Mouse (Mus musculus) liver, embryonic 11.5 days (tissue): Measurements from ENCODE around the gene Rps24. TPM values are rescaled to one million over a fixed set of nuclear protein-coding genes. Genes with fewer than 3 reads are reported as not detected.
A peak's percentile ranks its signal among the peaks of the same experiment; 100 is the strongest.

Source experiments
- ATAC-seq: fragments of 200-750 bp; cut with Nextera tagmentation; replicated peaks from 2 replicates; pipeline ENCODE4 v1.8.0; 2017; ENCODE audit warnings: moderate number of reproducible peaks, mild to moderate bottlenecking, moderate TSS enrichment, moderate library complexity; ENCODE audit not compliant: low FRiP score
- DNase-seq: peaks from one replicate; pipeline ENCODE4 v3.0.0-alpha.2; 2017; ENCODE audit warnings: low spot score
- H3K27ac ChIP-seq: fragments of 300-500 bp; sonication (generic); 2 replicates; pipeline ENCODE4 v1.5.1; 2014; ENCODE audit warnings: mild to moderate bottlenecking, low read depth, low read length, control low read depth
- H3K27me3 ChIP-seq: fragments of 300-500 bp; sonication (generic); replicated peaks from 2 replicates; pipeline ENCODE4 v1.6.1; 2014; ENCODE audit warnings: low read length, mixed read lengths; ENCODE audit not compliant: control insufficient read depth, insufficient read depth
- H3K36me3 ChIP-seq: fragments of 300-500 bp; sonication (generic); 2 replicates; pipeline ENCODE4 v1.6.1; 2014; ENCODE audit warnings: mild to moderate bottlenecking, low read length, moderate library complexity, mixed read lengths; ENCODE audit not compliant: control insufficient read depth, insufficient read depth
- H3K4me1 ChIP-seq: fragments of 300-500 bp; sonication (generic); replicated peaks from 2 replicates; pipeline ENCODE4 v1.6.1; 2014; ENCODE audit warnings: low read length, mixed read lengths; ENCODE audit not compliant: control insufficient read depth, insufficient read depth
- H3K4me2 ChIP-seq: fragments of 300-500 bp; sonication (generic); 2 replicates; pipeline ENCODE4 v1.6.1; 2014; ENCODE audit warnings: mild to moderate bottlenecking, control low read depth, moderate library complexity
- H3K4me3 ChIP-seq: fragments of 300-500 bp; sonication (generic); 2 replicates; pipeline ENCODE4 v1.5.1; 2014; ENCODE audit warnings: low read depth, low read length, control low read depth
- H3K9ac ChIP-seq: fragments of 300-500 bp; sonication (generic); 2 replicates; pipeline ENCODE4 v1.6.1; 2014; ENCODE audit warnings: low read depth, low read length, control low read depth
- H3K9me3 ChIP-seq: fragments of 300-500 bp; sonication (generic); 2 replicates; pipeline ENCODE4 v1.6.1; 2016; ENCODE audit warnings: low read length, inconsistent platforms, mixed read lengths; ENCODE audit not compliant: control insufficient read depth
- WGBS: fragments of 180-500 bp; shearing (Covaris S2); extraction: QIAGEN DNeasy Blood & Tissue Kit; methylation state at CpG from one replicate; pipeline ENCODE4 v1.1.7; 2014; 5-methylcytosine and 5-hydroxymethylcytosine counted together
- polyA plus RNA-seq: library from polyadenylated mRNA; unstranded; fragments of >200 nt; fragmentation: Nextera tagmentation; extraction: Ambion mirVana; gene quantifications from 2 replicates; pipeline ENCODE4 v1.2.1, GENCODE M21; 2014

The Rps24 gene
- polyA plus RNA-seq, 1 experiment from 2014 or later, result 1,515 TPM

DNA sequence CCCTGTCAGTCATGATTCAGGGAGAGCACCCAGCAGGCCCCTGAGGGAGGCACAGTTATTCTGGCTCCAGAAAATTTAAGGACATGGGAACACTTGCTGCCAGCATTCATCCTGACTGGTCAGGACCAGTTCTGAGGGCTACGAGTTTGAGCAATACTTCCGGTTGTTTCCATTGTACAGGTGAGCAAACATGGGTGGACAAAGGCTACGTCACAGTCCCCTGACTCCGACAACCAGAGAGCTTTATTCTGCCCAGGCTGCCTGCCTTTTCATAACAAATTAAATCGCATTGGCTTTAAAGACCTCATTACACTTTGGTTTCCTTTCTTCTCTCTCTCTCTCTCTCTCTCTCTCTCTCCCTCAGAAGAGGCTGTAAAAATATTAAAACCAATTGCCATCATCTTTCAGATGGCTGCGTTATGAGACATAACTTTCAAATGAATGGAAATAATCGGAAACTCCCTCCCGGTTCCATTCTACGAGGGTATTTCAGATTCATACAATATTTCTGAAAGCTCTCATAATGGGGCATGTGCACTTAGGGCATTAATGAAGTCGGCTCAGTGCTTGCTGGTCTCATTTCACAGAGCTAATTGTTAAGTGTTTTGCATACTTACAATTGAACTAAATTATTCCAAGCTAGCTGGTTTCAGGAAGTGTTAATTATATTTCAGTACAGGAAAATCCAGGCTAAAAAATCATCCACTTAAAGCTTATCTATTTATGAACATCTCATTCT, 38.9 kb downstream of the Rps24 start:
- H3K4me3 ChIP-seq, result no peak overlapping the region
- ATAC-seq (no peak), DNase-seq (no peak)
- H3K9me3 ChIP-seq, result no peaks in the 10 kb centered on the region
- no peak overlapping the region for H3K4me2 ChIP-seq
- no peaks in the 10 kb centered on the region for H3K36me3 ChIP-seq
- no peak overlapping the region for H3K27ac ChIP-seq
- no peaks in the 10 kb centered on the region for H3K27me3 ChIP-seq
- H3K9ac ChIP-seq, result no peak overlapping the region
- peaks cover 4% of the 10 kb centered on the region; the same call in 1 of the 2 replicates for H3K4me1 ChIP-seq
- WGBS, result 79% methylated on average over 10 of the region's 10 CpGs

DNA sequence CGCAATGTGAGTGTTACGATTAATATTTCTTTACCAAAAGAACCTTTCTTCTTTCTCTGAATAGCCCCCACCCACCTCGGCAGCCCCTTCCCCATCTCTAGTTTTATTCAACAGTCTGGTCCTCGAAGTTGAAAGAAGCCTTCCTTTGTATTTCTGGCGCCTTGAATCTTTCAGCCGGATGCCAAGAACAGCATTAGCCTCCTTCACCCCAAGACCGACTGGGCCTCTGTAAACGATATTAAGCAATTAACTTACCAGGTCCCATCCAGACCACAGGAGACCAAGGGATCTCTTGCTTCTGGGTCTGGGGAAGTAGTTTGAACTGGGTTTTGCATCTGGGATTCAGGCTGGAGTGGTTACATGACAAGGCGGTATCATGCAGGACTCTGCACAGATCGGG, 39.5 kb downstream of the Rps24 start:
- H3K36me3 ChIP-seq, result no peaks in the 10 kb centered on the region
- no peak overlapping the region for H3K4me2 ChIP-seq
- peaks cover 5% of the 10 kb centered on the region; the same call in 1 of the 2 replicates for H3K4me1 ChIP-seq
- H3K27me3 ChIP-seq, result no peaks in the 10 kb centered on the region
- no peak overlapping the region for H3K27ac ChIP-seq
- H3K9ac ChIP-seq, result no peak overlapping the region
- DNase-seq (no peak), ATAC-seq (no peak)
- no peaks in the 10 kb centered on the region for H3K9me3 ChIP-seq
- no peak overlapping the region for H3K4me3 ChIP-seq
- 77% methylated on average over 10 of the region's 10 CpGs for WGBS

DNA sequence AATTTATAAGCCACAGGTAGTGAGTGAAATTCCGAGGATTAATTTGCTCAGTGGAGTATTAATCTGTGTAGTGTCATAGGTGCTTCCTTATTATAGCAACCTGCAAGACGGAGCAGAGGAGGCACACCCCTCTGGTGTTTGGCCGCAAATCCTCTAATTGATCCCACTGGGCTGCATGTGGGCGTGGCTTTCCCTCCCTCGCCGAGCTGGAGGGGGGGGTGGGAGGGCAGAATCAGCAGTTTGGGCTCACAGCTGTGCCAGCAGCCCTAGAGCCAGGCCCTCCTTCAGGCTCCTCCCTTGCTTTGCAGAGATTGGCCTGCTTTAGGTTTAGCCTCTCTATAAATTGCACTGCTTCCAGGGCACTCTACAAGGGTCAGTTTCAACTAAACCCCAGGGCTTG, 43.3 kb downstream of the Rps24 start:
- H3K27ac ChIP-seq, result no peak overlapping the region
- H3K4me2 ChIP-seq, result no peak overlapping the region
- ATAC-seq (peak; percentile 26; the same call in 1 of the 2 replicates), DNase-seq (no peak)
- WGBS, result 11% methylated on average over 6 of the region's 6 CpGs
- H3K9ac ChIP-seq, result no peak overlapping the region
- H3K4me3 ChIP-seq, result no peak overlapping the region
- H3K4me1 ChIP-seq, result peaks cover 5% of the 10 kb centered on the region; the same call in 1 of the 2 replicates
- H3K27me3 ChIP-seq, result no peaks in the 10 kb centered on the region
- H3K9me3 ChIP-seq, result no peaks in the 10 kb centered on the region
- no peaks in the 10 kb centered on the region for H3K36me3 ChIP-seq

DNA sequence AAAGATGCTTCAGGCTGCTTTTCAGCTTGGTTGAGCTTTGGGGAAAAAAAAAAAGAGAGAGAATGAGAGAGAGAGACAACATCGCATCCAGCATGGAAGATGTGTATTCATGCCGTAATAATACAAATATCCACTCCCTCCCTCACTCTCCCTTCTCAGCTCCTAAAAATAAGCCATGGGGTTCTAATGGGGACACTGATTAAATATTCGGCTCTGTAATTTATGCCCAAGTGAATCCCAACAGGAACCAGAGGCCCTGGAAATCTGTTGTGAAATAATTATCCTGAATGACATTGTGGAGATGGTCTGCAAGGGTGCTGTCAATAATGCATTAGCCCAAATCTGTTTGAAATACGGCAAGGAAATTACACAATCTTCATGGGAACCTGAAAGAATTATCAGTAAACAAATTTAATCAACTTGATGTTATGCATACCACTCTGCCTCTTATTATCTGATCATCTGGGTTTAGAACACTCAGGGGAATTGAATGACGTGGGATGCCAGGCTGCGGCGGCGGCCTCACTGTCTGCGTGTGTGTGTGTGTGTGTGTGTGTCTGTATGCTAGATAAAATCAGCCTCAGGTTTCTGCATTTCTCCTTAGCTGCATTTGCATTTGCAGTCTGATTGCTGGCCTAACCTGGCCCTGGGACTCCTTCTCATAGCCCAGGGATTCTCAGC, 48.1 kb downstream of the Rps24 start:
- Histone ChIP-seq H3K9ac (no peak overlapping the region), H3K27me3 (no peaks in the 10 kb centered on the region), H3K36me3 (no peaks in the 10 kb centered on the region), H3K9me3 (no peaks in the 10 kb centered on the region), H3K27ac (no peak overlapping the region), H3K4me1 (peaks cover 5% of the 10 kb centered on the region; the same call in 1 of the 2 replicates), H3K4me3 (no peak overlapping the region), H3K4me2 (no peak overlapping the region)
- DNase-seq (no peak), ATAC-seq (no peak)
- WGBS, result 75% methylated on average over 9 of the region's 9 CpGs

DNA sequence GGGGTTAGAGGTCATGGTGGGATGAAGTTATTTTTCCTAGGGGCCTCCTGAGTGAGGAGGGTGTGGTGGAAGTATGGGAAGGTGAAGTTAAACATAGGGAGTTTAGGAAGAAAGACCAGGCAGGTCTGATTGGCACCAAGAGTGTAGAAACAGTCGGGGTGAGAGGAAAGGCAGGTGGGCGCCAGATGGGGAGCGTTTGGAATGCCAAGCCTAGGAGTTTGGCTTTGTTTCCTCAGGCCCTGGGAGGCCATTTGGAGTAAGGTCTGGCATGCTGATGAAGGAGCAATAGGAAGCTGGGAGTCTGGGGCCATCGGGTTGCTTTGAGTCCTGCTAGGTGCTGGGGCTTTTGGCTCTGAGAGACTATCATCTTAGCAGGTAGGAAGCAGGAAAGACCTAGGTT, 56.0 kb downstream of the Rps24 start:
- ATAC-seq (no peak), DNase-seq (no peak)
- Histone ChIP-seq H3K36me3 (no peaks in the 10 kb centered on the region), H3K4me3 (no peak overlapping the region), H3K4me1 (no peaks in the 10 kb centered on the region), H3K27me3 (no peaks in the 10 kb centered on the region), H3K27ac (no peak overlapping the region), H3K9ac (no peak overlapping the region), H3K4me2 (no peak overlapping the region), H3K9me3 (no peaks in the 10 kb centered on the region)
- WGBS, result 73% methylated on average over 4 of the region's 4 CpGs

DNA sequence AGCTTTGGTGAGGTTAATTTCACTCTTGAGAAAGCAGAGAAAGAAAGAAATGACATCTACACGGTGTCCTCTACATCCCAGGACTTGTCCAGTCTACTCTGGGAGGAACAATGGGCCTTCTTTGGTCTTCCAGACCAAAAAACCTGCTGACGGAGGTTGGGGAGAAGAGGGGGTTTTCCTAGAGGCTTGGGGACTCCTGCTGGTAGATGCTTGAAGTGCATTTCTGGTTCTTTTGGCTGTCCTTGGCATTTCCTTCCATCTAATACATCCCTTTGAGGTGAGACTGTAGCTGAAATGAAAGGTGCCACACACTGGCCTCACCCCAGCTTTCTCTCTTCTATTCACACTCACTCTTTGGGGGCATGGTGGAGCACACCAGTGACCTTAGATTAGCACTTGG, 57.1 kb downstream of the Rps24 start:
- no peak for DNase-seq
- Histone ChIP-seq H3K4me1 (no peaks in the 10 kb centered on the region), H3K9ac (no peak overlapping the region), H3K27me3 (no peaks in the 10 kb centered on the region), H3K27ac (no peak overlapping the region), H3K4me3 (no peak overlapping the region), H3K36me3 (no peaks in the 10 kb centered on the region), H3K9me3 (no peaks in the 10 kb centered on the region), H3K4me2 (no peak overlapping the region)
- 39% methylated on average over 2 of the region's 2 CpGs for WGBS
- no peak for ATAC-seq

Other genes starting within 250 kb of the Rps24 start
- gene Dlg5, start 241.2 kb upstream of the Rps24 start, polyA plus RNA-seq, result 7.7 and 9.2 TPM in 2 replicates
- not detected in 2 replicates for gene E330034G19Rik, start 193.9 kb upstream of the Rps24 start, polyA plus RNA-seq
- 18.2 and 18.7 TPM in 2 replicates for gene Polr3a, start 67 bp upstream of the Rps24 start, polyA plus RNA-seq